Mouse (Mus musculus) thymus, adult 2 months (tissue): Measurements from ENCODE around the gene Fam186a.

ENCODE experiments used
- CTCF ChIP-seq: fragments of 200-500 bp; IDR thresholded peaks from 2 replicates; pipeline ENCODE4 v1.5.1; 2012; ENCODE audit warnings: mild to moderate bottlenecking, control low read depth, low read length, moderate library complexity, borderline replicate concordance; ENCODE audit not compliant: control insufficient read depth, poor library complexity, insufficient read depth; ENCODE audit errors: extremely low read depth
- POLR2A ChIP-seq: fragments of 200-500 bp; IDR thresholded peaks from 2 replicates; pipeline ENCODE4 v1.6.1; 2012; ENCODE audit warnings: mild to moderate bottlenecking, low read length, control low read depth, moderate library complexity; ENCODE audit not compliant: control insufficient read depth, poor library complexity, insufficient read depth; ENCODE audit errors: extremely low read depth

GRCm38 (mm10) chr15:99965103-99965775 lies 1.6 kb downstream of the Fam186a start:
- TF ChIP-seq CTCF, result no peak
- TF ChIP-seq POLR2A, result no peak
